Mouse (Mus musculus) forebrain, embryonic 10.5 days (tissue): ENCODE results near the gene Carmil1. TPM values are rescaled to one million over a fixed set of nuclear protein-coding genes. Genes with fewer than 3 reads are reported as not detected.

Source experiments
- DNase-seq: peaks from one replicate; pipeline ENCODE4 v3.0.0-alpha.2; 2017; ENCODE audit warnings: low spot score; ENCODE audit errors: extremely low spot score
- H3K27ac ChIP-seq: fragments of 300-500 bp; sonication (generic); 2 replicates; pipeline ENCODE4 v1.5.1; 2016; ENCODE audit warnings: mild to moderate bottlenecking
- H3K27me3 ChIP-seq: fragments of 300-500 bp; sonication (generic); 2 replicates; pipeline ENCODE4 v1.6.1; 2016; ENCODE audit warnings: mild to moderate bottlenecking; ENCODE audit not compliant: poor library complexity, severe bottlenecking
- H3K36me3 ChIP-seq: fragments of 300-500 bp; sonication (generic); replicated peaks from 2 replicates; pipeline ENCODE4 v1.6.1; 2016; ENCODE audit warnings: mild to moderate bottlenecking, moderate library complexity
- H3K4me1 ChIP-seq: fragments of 300-500 bp; sonication (generic); 2 replicates; pipeline ENCODE4 v1.6.1; 2016
- H3K4me3 ChIP-seq: fragments of 300-500 bp; sonication (generic); 2 replicates; pipeline ENCODE4 v1.5.1; 2016; ENCODE audit warnings: mild to moderate bottlenecking, moderate library complexity
- H3K9me3 ChIP-seq: fragments of 300-500 bp; sonication (generic); 2 replicates; pipeline ENCODE4 v1.6.1; 2016; ENCODE audit warnings: mild to moderate bottlenecking, moderate library complexity
- WGBS: fragments of 180-500 bp; shearing (Covaris S2); methylation state at CpG from one replicate; pipeline ENCODE4 v1.1.7; 2016; 5-methylcytosine and 5-hydroxymethylcytosine counted together
- polyA plus RNA-seq: library from polyadenylated mRNA; unstranded; fragments of >200 nt; fragmentation: Nextera tagmentation; extraction: Ambion mirVana; gene quantifications from 2 replicates; pipeline ENCODE4 v1.2.1, GENCODE M21; 2016

Gene Carmil1
- polyA plus RNA-seq, 1 experiment from 2014 or later = 20.7 TPM

GRCm38 (mm10) chr13:24247928-24248327, 32.7 kb downstream of the Carmil1 start:
- 93% methylated on average over 5 of the region's 5 CpGs for WGBS
- Histone ChIP-seq H3K36me3 (no peaks in the 10 kb centered on the region), H3K9me3 (no peaks in the 10 kb centered on the region), H3K4me3 (no peak overlapping the region), H3K4me1 (peaks cover 9% of the 10 kb centered on the region), H3K27ac (no peak overlapping the region), H3K27me3 (no peaks in the 10 kb centered on the region)
- no peak for DNase-seq

DNA sequence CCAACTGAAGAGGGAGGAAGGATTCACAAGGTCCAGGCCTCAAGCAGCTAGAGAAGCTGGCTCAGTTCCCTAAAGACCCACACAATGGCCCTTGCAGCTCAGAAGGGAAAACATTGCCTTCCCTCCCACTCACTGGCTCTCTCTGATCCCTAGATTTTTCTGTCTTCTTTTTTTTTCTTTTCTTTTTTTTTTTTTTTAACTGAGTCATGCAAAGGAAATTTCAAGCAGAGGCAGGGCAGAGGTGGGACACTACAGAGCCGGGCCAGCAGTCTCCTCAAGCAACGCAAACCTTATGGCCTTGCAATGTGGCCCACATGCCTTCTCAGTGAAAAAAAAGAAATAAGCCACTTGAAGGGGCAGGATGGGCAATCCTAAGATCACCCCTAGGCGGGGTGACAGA, 33.2 kb downstream of the Carmil1 start:
- no peak overlapping the region for H3K27ac ChIP-seq
- 76% methylated on average over 3 of the region's 3 CpGs for WGBS
- no peak overlapping the region for H3K4me3 ChIP-seq
- H3K36me3 ChIP-seq = no peaks in the 10 kb centered on the region
- no peaks in the 10 kb centered on the region for H3K9me3 ChIP-seq
- no peak for DNase-seq
- H3K4me1 ChIP-seq = peaks cover 14% of the 10 kb centered on the region
- H3K27me3 ChIP-seq = no peaks in the 10 kb centered on the region

DNA sequence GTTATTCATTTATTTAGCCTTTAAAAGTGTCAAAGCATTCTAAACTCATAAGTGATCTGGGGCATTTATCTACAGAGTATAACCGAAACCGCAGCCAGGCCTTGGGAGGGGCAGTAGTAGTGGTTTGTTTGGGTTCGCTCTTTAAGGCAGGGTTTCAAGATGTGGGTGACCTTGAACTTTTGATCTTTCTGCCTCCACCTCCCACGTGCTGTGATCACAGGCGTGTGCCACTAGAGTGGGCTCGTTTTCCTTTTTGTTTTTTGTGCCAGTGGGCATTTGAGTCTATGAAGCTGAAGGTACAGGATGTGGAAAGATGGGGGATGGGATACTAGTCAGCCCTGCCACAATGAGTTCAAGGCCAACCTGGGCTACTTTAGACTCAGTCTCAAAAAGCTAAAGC, 34.3 kb downstream of the Carmil1 start:
- 91% methylated on average over 6 of the region's 6 CpGs for WGBS
- Histone ChIP-seq H3K4me1 (peaks cover 25% of the 10 kb centered on the region), H3K9me3 (no peaks in the 10 kb centered on the region), H3K27me3 (no peaks in the 10 kb centered on the region), H3K4me3 (no peak overlapping the region), H3K36me3 (no peaks in the 10 kb centered on the region), H3K27ac (no peak overlapping the region)
- DNase-seq = no peak

DNA sequence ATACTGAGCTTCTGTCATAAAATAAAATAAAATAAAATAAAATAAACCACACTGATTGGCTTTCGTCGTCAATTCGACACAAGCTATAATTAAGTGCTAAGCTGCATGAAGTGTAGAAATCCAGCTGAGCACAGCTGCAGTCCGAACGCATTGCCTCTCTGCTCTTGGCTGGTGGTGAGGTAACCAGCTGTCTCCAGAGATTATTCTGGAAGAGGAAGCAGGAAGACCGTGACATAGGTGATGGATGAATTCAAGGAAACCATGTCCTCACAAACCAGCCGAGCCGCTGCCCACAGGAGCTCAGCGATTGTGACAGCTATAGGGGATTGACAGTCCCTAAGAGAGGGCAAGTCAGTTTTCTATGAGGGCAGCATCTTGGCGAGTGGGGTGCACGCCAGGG, 36.0 kb downstream of the Carmil1 start:
- no peak for DNase-seq
- H3K27ac ChIP-seq = no peak overlapping the region
- H3K4me1 ChIP-seq = peaks cover 25% of the 10 kb centered on the region
- H3K27me3 ChIP-seq = no peaks in the 10 kb centered on the region
- no peak overlapping the region for H3K4me3 ChIP-seq
- no peaks in the 10 kb centered on the region for H3K36me3 ChIP-seq
- H3K9me3 ChIP-seq = no peaks in the 10 kb centered on the region
- 75% methylated on average over 11 of the region's 11 CpGs for WGBS

DNA sequence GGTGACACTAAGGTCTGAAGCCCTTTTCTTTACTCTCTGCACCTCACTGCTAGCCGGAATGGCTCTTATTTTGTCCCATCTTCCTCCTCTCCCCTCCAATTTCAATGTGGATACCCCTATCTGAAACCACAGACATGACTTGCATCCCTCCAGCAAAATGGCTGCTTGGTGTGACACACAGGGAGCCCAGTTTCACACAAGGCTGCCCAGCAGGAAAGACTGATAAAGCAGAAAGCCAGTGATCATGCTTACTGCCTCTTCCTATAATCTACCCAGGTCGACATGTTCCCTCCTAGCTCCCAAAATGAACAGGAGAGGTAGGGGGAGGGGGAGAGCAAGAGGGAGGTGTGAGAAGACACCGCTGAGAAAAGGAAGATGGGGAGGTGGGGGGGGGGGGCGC, 36.6 kb downstream of the Carmil1 start:
- peaks cover 25% of the 10 kb centered on the region for H3K4me1 ChIP-seq
- H3K27ac ChIP-seq = no peak overlapping the region
- H3K36me3 ChIP-seq = no peaks in the 10 kb centered on the region
- H3K4me3 ChIP-seq = no peak overlapping the region
- H3K9me3 ChIP-seq = no peaks in the 10 kb centered on the region
- H3K27me3 ChIP-seq = no peaks in the 10 kb centered on the region
- WGBS = 91% methylated on average over 4 of the region's 4 CpGs
- no peak for DNase-seq

DNA sequence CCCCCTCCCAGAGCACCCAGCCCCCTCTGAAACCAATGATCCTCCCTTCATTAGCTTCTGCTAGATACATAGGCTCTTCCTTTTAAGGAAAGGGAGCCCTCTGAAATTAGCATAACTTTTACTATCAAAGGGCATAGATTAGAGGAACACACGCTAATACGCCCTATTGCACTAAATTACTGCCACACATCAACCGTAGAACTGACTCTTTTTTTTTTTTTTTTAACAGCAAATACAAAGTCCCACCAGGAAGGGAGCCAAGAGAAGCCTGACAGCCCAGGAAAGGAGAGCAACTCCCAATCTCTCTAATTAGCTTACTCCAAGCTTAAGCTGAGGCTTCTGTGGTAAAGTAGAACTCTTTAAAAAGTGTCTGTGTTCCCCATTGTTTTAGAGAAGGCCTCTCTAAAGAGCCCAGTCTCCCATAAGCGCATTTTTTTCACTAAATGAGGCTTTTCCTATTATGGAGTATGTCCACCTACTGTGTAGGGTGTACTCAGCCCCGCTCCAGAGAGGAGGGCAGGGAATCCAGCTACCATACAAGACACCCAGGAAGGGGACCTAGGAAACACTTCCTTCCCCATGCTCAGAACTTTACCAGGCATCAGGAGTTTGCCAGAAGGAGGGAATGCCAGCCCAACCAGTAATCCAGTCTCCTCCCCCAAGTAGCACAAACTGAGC, 38.0 kb downstream of the Carmil1 start:
- Histone ChIP-seq H3K27ac (peak overlapping the region; percentile 30; the same call in 1 of the 2 replicates), H3K36me3 (no peaks in the 10 kb centered on the region), H3K4me1 (peaks cover 25% of the 10 kb centered on the region), H3K27me3 (no peaks in the 10 kb centered on the region), H3K4me3 (no peak overlapping the region), H3K9me3 (no peaks in the 10 kb centered on the region)
- WGBS = 26% methylated on average over 5 of the region's 5 CpGs
- DNase-seq = no peak

GRCm38 (mm10) chr13:24241201-24241600, 39.4 kb downstream of the Carmil1 start:
- no peaks in the 10 kb centered on the region for H3K36me3 ChIP-seq
- no peak overlapping the region for H3K4me3 ChIP-seq
- no peak overlapping the region for H3K27ac ChIP-seq
- H3K4me1 ChIP-seq = peaks cover 25% of the 10 kb centered on the region
- no peak for DNase-seq
- H3K27me3 ChIP-seq = no peaks in the 10 kb centered on the region
- WGBS = 78% methylated on average over 5 of the region's 5 CpGs
- no peaks in the 10 kb centered on the region for H3K9me3 ChIP-seq

GRCm38 (mm10) chr13:24240430-24240829, 40.2 kb downstream of the Carmil1 start:
- no peaks in the 10 kb centered on the region for H3K27me3 ChIP-seq
- WGBS = 90% methylated on average over 4 of the region's 4 CpGs
- no peak for DNase-seq
- H3K9me3 ChIP-seq = no peaks in the 10 kb centered on the region
- H3K36me3 ChIP-seq = no peaks in the 10 kb centered on the region
- peaks cover 25% of the 10 kb centered on the region for H3K4me1 ChIP-seq
- H3K27ac ChIP-seq = no peak overlapping the region
- H3K4me3 ChIP-seq = no peak overlapping the region

GRCm38 (mm10) chr13:24238456-24239120, 42.0 kb downstream of the Carmil1 start:
- 91% methylated on average over 3 of the region's 3 CpGs for WGBS
- Histone ChIP-seq H3K27ac (no peak overlapping the region), H3K36me3 (no peaks in the 10 kb centered on the region), H3K27me3 (no peaks in the 10 kb centered on the region), H3K4me3 (no peak overlapping the region), H3K9me3 (no peaks in the 10 kb centered on the region), H3K4me1 (peaks cover 28% of the 10 kb centered on the region)
- no peak for DNase-seq

GRCm38 (mm10) chr13:24236736-24237135, 43.9 kb downstream of the Carmil1 start:
- no peak for DNase-seq
- 91% methylated on average over 4 of the region's 4 CpGs for WGBS
- Histone ChIP-seq H3K4me3 (no peak overlapping the region), H3K27me3 (no peaks in the 10 kb centered on the region), H3K9me3 (no peaks in the 10 kb centered on the region), H3K27ac (no peak overlapping the region), H3K36me3 (no peaks in the 10 kb centered on the region), H3K4me1 (peaks cover 12% of the 10 kb centered on the region)

- no peak overlapping the region for H3K27ac ChIP-seq
- peaks cover 4% of the 10 kb centered on the region; the same call in 1 of the 2 replicates for H3K4me1 ChIP-seq
- H3K27me3 ChIP-seq = no peaks in the 10 kb centered on the region
- no peak overlapping the region for H3K4me3 ChIP-seq
- no peak for DNase-seq
- H3K36me3 ChIP-seq = no peaks in the 10 kb centered on the region
- peaks cover 7% of the 10 kb centered on the region; the same call in 1 of the 2 replicates for H3K9me3 ChIP-seq
- 91% methylated on average over 6 of the region's 6 CpGs for whole genome bisulfite sequencing
These were observed 47.8 kb downstream of the Carmil1 start for GRCm38 (mm10) chr13:24232750-24233149.

- no peak overlapping the region for H3K4me3 ChIP-seq
- H3K4me1 ChIP-seq = peaks cover 4% of the 10 kb centered on the region; the same call in 1 of the 2 replicates
- 92% methylated on average over 10 of the region's 10 CpGs for WGBS
- no peak for DNase-seq
- no peaks in the 10 kb centered on the region for H3K36me3 ChIP-seq
- H3K9me3 ChIP-seq = peaks cover 7% of the 10 kb centered on the region; the same call in 1 of the 2 replicates
- H3K27ac ChIP-seq = no peak overlapping the region
- no peaks in the 10 kb centered on the region for H3K27me3 ChIP-seq
These were observed 48.7 kb downstream of the Carmil1 start for GRCm38 (mm10) chr13:24231746-24232483.

DNA sequence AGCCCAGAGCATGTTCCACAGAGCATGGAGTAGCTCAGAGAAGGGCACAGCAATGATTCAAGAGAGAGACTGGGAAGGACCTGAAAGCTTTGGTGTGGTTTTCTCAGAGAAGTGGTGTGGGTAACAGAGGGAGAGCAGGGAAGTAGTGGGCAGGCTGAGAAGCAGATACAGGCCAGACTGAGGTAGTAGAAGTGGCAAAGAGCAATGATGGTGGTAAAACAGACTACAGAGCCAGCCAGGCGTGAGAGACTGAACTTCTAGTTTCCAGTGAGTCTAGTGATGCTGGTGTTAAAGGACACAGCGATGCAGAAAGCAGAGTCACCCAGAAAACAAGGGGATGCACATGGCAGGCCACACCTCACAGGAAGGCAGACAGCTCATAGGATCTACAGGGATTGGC, 49.4 kb downstream of the Carmil1 start:
- Histone ChIP-seq H3K4me1 (peaks cover 4% of the 10 kb centered on the region; the same call in 1 of the 2 replicates), H3K36me3 (0 out of 2 replicates have a peak, but pooled peaks cover 2% of the 10 kb centered on the region), H3K27ac (no peak overlapping the region), H3K9me3 (peaks cover 11% of the 10 kb centered on the region), H3K27me3 (no peaks in the 10 kb centered on the region), H3K4me3 (no peak overlapping the region)
- DNase-seq = no peak
- 96% methylated on average over 2 of the region's 2 CpGs for WGBS
